Comparison of ENCODE assay signal across 8 mouse cellular contexts in the genomic region with DNA sequence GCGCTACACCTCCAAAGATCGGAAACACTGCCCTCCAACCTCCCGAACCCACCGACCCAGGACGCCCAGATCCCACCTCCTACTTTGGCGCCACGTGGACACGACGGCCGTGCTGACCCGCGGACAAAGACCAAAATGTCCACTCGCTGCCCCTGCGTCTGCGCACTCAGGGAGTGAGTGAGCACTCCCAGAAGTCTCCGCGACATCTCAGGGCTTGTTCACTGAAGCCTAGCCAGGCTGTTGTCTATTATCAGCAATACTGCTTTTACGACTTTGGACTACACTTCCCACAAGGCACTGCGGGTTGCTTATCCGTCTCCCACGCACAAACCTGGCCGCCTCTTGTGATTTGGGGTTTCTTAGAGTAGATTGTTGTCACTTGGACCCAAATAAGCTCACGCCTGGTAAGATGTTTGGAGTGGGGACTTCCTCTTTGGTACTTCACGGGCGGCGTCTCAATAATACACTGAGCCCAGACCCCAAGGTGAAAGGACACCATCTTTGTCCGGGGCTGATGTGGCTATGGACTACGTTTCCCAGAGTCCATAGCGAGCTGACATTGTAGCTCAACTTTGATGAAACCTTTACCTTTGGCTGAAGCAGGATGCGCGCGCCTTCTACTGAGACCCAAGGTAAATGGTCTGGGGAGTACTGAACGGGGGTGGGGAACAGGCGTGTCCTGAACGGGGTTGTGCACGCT. TPM values are rescaled to one million over a fixed set of nuclear protein-coding genes. Genes with fewer than 3 reads are reported as not detected.
DNase-seq lines count a peak whose midpoint lies in the region; ATAC-seq and TF ChIP-seq lines count a peak whose summit lies in the region.

Gene Zfp146, minus strand, starts transcription at position 168 of the 700 bp plus-strand sequence.

- H3K27ac ChIP-seq in cerebellum, adult 2 months (ENCODE audit: insufficient read depth, low read length): peak within 1 kb of the TSS; percentile 92
- peak within 1 kb of the TSS; percentile 92 for H3K27ac ChIP-seq in forebrain, postnatal 0 days (ENCODE audit: low read depth, low read length)
- H3K27ac ChIP-seq in lung, embryonic 15.5 days: peak within 1 kb of the TSS; percentile 87

- peak; percentile 92 for TF ChIP-seq POLR2A in cerebellum, adult 2 months (IDR thresholded peaks at IDR 0.05; ENCODE audit: borderline replicate concordance, insufficient read depth, low read length)

- peaks cover 42% of the 10 kb centered on the region for H3K36me3 ChIP-seq in G1E (replicated peaks)
- peaks cover 14% of the 10 kb centered on the region for H3K36me3 ChIP-seq in forebrain, postnatal 0 days (ENCODE audit: insufficient read depth)
- H3K36me3 ChIP-seq in lung, embryonic 15.5 days: peaks cover 22% of the 10 kb centered on the region

- H3K4me2 ChIP-seq in forebrain, postnatal 0 days (ENCODE audit: low read depth): peak within 1 kb of the TSS; percentile 62
- peak within 1 kb of the TSS; percentile 78 for H3K4me2 ChIP-seq in lung, embryonic 15.5 days

- DNase-seq in G1E (ENCODE audit: low spot score): peak; percentile 93
- peak; percentile 94 to 96 for DNase-seq in cerebellum, adult 2 months
- peak; percentile 97 for DNase-seq in forebrain, postnatal 0 days
- peak; percentile 90 for DNase-seq in heart, postnatal 4 days
- peak; percentile 94 for DNase-seq in layer of hippocampus, adult 8-10 months (ENCODE audit: low spot score in 2 of 2)
- peak; percentile 90 for DNase-seq in ovary, adult 18-20 months (ENCODE audit: low spot score)
- DNase-seq in thymus, postnatal 0 days (ENCODE audit: low spot score): peak; percentile 91

- no peaks in the 10 kb centered on the region for H3K27me3 ChIP-seq in G1E (ENCODE audit: insufficient read depth, low read length)
- no peaks in the 10 kb centered on the region for H3K27me3 ChIP-seq in cerebellum, adult 2 months (ENCODE audit: control insufficient read depth, insufficient read depth, low read length)
- no peaks in the 10 kb centered on the region for H3K27me3 ChIP-seq in forebrain, postnatal 0 days (ENCODE audit: insufficient read depth, low read length)
- H3K27me3 ChIP-seq in lung, embryonic 15.5 days: no peaks in the 10 kb centered on the region

- H3K4me1 ChIP-seq in G1E (ENCODE audit: insufficient read depth, low read depth, low read length): peaks cover 25% of the 10 kb centered on the region
- H3K4me1 ChIP-seq in cerebellum, adult 2 months (ENCODE audit: control insufficient read depth, insufficient read depth, low read length): peaks cover 8% of the 10 kb centered on the region; the same call in 1 of the 2 replicates
- H3K4me1 ChIP-seq in forebrain, postnatal 0 days (ENCODE audit: insufficient read depth): peaks cover 5% of the 10 kb centered on the region; the same call in 1 of the 2 replicates
- H3K4me1 ChIP-seq in lung, embryonic 15.5 days: peaks cover 22% of the 10 kb centered on the region

- under 1% methylated on average over 36 of the region's 36 CpGs for WGBS in cerebellum, adult 2 months
- under 1% methylated on average over 36 of the region's 36 CpGs for WGBS in forebrain, postnatal 0 days
- WGBS in lung, embryonic 15.5 days: under 1% methylated on average over 36 of the region's 36 CpGs

- ATAC-seq in G1E (ENCODE audit: extremely low read depth, insufficient number of reproducible peaks, low FRiP score, poor library complexity, severe bottlenecking): peak; percentile 92
- peak; percentile 97 for ATAC-seq in forebrain, postnatal 0 days
- peak; percentile 98 for ATAC-seq in lung, embryonic 15.5 days (ENCODE audit: borderline replicate concordance, extremely low read depth, low FRiP score, low TSS enrichment)

- TF ChIP-seq CTCF in G1E (IDR thresholded peaks at IDR 0.05; ENCODE audit: low read depth, low read length): no peak
- TF ChIP-seq CTCF in cerebellum, adult 2 months (IDR thresholded peaks at IDR 0.05; ENCODE audit: borderline replicate concordance, insufficient read depth, low read depth, low read length): no peak
- TF ChIP-seq CTCF in forebrain, postnatal 0 days (IDR thresholded peaks at IDR 0.05; ENCODE audit: low read depth): no peak

- peak within 1 kb of the TSS; percentile 71 for H3K9ac ChIP-seq in forebrain, postnatal 0 days
- peak within 1 kb of the TSS; percentile 89 for H3K9ac ChIP-seq in lung, embryonic 15.5 days

- peaks cover 27% of the 10 kb centered on the region for H3K9me3 ChIP-seq in G1E (replicated peaks)
- H3K9me3 ChIP-seq in forebrain, postnatal 0 days (ENCODE audit: low read length): no peaks in the 10 kb centered on the region
- H3K9me3 ChIP-seq in lung, embryonic 15.5 days: peaks cover 5% of the 10 kb centered on the region; the same call in 1 of the 2 replicates

- peak within 1 kb of the TSS; percentile 80 for H3K4me3 ChIP-seq in G1E (ENCODE audit: low read depth, low read length)
- peak within 1 kb of the TSS; percentile 91 for H3K4me3 ChIP-seq in cerebellum, adult 2 months (replicated peaks; ENCODE audit: insufficient read depth, low read depth, low read length)
- peak within 1 kb of the TSS; percentile 57 for H3K4me3 ChIP-seq in forebrain, postnatal 0 days (ENCODE audit: low read depth, low read length)
- H3K4me3 ChIP-seq in lung, embryonic 15.5 days: peak within 1 kb of the TSS; percentile 80

RNA-seq across cellular contexts. Expression of gene Zfp146, which starts in this region (rescaled TPM):
- total RNA-seq in G1E (2014; fragmentation: Nextera tagmentation) (123 and 124 TPM in 2 replicates), G1E (2017) (74.8 and 77.9 TPM in 2 replicates)
- 4.6 and 12.7 TPM in 2 replicates for polyA plus RNA-seq in G1E (2012)
- 37.6 and 38.0 TPM in 2 replicates for polyA plus RNA-seq in cerebellum, adult 2 months (2012; rRNA removed)
- total RNA-seq in forebrain, postnatal 0 days (2014; rRNA removed): 72.9 and 87.3 TPM in 2 replicates
- 6.6 and 8.7 TPM in 2 replicates for polyA plus RNA-seq in forebrain, postnatal 0 days (2015; fragmentation: Nextera tagmentation; extraction: Ambion mirVana)
- total RNA-seq in heart, postnatal 4 days (2021): 10 to 100 TPM; 45.3 to 46.6 TPM
- total RNA-seq in layer of hippocampus, adult 8-10 months (2022): 10 to 100 TPM; 49.0 to 54.7 (median 50.3) TPM
- 16.6 and 18.4 TPM in 2 replicates for polyA plus RNA-seq in lung, embryonic 15.5 days (2015; fragmentation: Nextera tagmentation; extraction: Ambion mirVana)
- polyA plus RNA-seq in thymus, postnatal 0 days (2015; fragmentation: Nextera tagmentation; extraction: Ambion mirVana): 7.6 and 9.6 TPM in 2 replicates

Comparison
In these comparisons a context has a peak if more than half of its experiments do, and no peak if none do; other contexts are left out.
1. Peak in every context shown above with its lines: DNase-seq, ATAC-seq, H3K4me3 ChIP-seq and H3K27ac ChIP-seq.